Mouse (Mus musculus) heart, postnatal 0 days (tissue): ENCODE measurements at regions not wholly inside any gene's neighbourhood (a gene's known extent, or its start where the extent isn't known, plus 50 kb on each side); places are given as distances from the start of the nearest gene placed in this dataset.

Experiments used
- ATAC-seq: fragments of 200-750 bp; cut with Nextera tagmentation; 2 replicates; pipeline ENCODE4 v1.8.0; 2017; ENCODE audit warnings: low read depth, moderate number of reproducible peaks, moderate library complexity; ENCODE audit not compliant: insufficient read depth
- DNase-seq: peaks from one replicate; pipeline ENCODE4 v3.0.0-alpha.2; 2016; ENCODE audit warnings: low spot score
- H3K27ac ChIP-seq: fragments of 300-500 bp; sonication (generic); 2 replicates; pipeline ENCODE4 v1.5.1; 2014; ENCODE audit warnings: low read depth, mild to moderate bottlenecking
- H3K27me3 ChIP-seq: fragments of 300-500 bp; sonication (generic); 2 replicates; pipeline ENCODE4 v1.6.1; 2014; ENCODE audit warnings: low read length, mixed read lengths; ENCODE audit not compliant: control insufficient read depth, insufficient read depth
- H3K36me3 ChIP-seq: fragments of 300-500 bp; sonication (generic); replicated peaks from 2 replicates; pipeline ENCODE4 v1.6.1; 2014; ENCODE audit warnings: low read length, mixed read lengths; ENCODE audit not compliant: control insufficient read depth, insufficient read depth
- H3K4me1 ChIP-seq: fragments of 300-500 bp; sonication (generic); 2 replicates; pipeline ENCODE4 v1.6.1; 2014; ENCODE audit warnings: antibody characterized with exemption; ENCODE audit not compliant: control insufficient read depth, insufficient read depth
- H3K4me2 ChIP-seq: fragments of 300-500 bp; sonication (generic); 2 replicates; pipeline ENCODE4 v1.6.1; 2014; ENCODE audit warnings: low read depth, mild to moderate bottlenecking, low read length, moderate library complexity
- H3K4me3 ChIP-seq: fragments of 300-500 bp; sonication (generic); 2 replicates; pipeline ENCODE4 v1.5.1; 2014; ENCODE audit warnings: low read depth, low read length
- H3K9ac ChIP-seq: fragments of 300-500 bp; sonication (generic); replicated peaks from 2 replicates; pipeline ENCODE4 v1.6.1; 2014; ENCODE audit warnings: low read depth, low read length, mixed read lengths
- H3K9me3 ChIP-seq: fragments of 300-500 bp; sonication (generic); replicated peaks from 2 replicates; pipeline ENCODE4 v1.6.1; 2016; ENCODE audit warnings: low read length; ENCODE audit not compliant: control insufficient read depth
- CTCF ChIP-seq: IDR thresholded peaks from 2 replicates; pipeline ENCODE4 v1.5.1; 2016; ENCODE audit warnings: antibody characterized with exemption, control low read depth, low read depth
- EP300 ChIP-seq: IDR thresholded peaks from 2 replicates; pipeline ENCODE4 v1.6.1; 2016; ENCODE audit warnings: antibody characterized with exemption, low read depth
- WGBS: fragments of 180-500 bp; shearing (Covaris S2); extraction: QIAGEN DNeasy Blood & Tissue Kit; methylation state at CpG from one replicate; pipeline ENCODE4 v1.1.7; 2014; 5-methylcytosine and 5-hydroxymethylcytosine counted together

DNA sequence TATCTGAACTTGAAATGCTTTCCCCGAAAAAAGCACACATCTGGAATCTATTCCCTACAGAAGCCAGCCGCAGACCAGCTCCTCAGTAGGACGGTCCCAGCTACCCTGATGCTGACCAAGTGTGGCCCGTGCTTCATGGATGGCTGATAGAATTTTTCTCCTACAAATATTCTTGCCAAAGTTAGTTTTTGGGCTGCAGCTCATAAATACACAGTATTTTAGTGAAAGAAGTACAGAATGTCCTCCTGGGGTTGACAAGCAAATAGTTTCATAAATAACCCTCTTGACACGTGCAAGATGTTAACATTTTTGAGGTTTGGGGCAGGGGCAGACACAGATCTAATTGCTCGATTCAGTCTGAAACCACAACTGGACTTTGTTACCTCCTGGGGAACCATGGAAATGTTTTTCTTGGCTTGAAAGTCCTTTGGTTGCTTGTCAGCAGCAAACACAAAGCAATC, 91.0 kb upstream of the Adra1b start:
- WGBS: 56% methylated on average over 6 of the region's 6 CpGs
- Histone ChIP-seq H3K4me2 (no peak overlapping the region), H3K9ac (no peak overlapping the region), H3K27ac (no peak overlapping the region), H3K27me3 (no peaks in the 10 kb centered on the region), H3K4me1 (no peaks in the 10 kb centered on the region), H3K4me3 (no peak overlapping the region), H3K36me3 (no peaks in the 10 kb centered on the region), H3K9me3 (no peaks in the 10 kb centered on the region)
- DNase-seq: peak; percentile 6
- TF ChIP-seq CTCF: no peak
- TF ChIP-seq EP300: no peak
- ATAC-seq: no peak

- no peak for ATAC-seq
- DNase-seq: no peak
- Histone ChIP-seq H3K4me1 (no peaks in the 10 kb centered on the region), H3K36me3 (no peaks in the 10 kb centered on the region), H3K27ac (no peak overlapping the region), H3K9ac (no peak overlapping the region), H3K27me3 (no peaks in the 10 kb centered on the region), H3K9me3 (no peaks in the 10 kb centered on the region), H3K4me2 (no peak overlapping the region), H3K4me3 (no peak overlapping the region)
- TF ChIP-seq EP300: no peak
- TF ChIP-seq CTCF: no peak
- WGBS: 68% methylated on average over 12 of the region's 12 CpGs
These were observed 97.2 kb upstream of the Adra1b start for GRCm38 (mm10) chr11:43998046-43998725.

- Histone ChIP-seq H3K27me3 (no peaks in the 10 kb centered on the region), H3K9ac (no peak overlapping the region), H3K27ac (no peak overlapping the region), H3K9me3 (no peaks in the 10 kb centered on the region), H3K4me2 (no peak overlapping the region), H3K36me3 (no peaks in the 10 kb centered on the region), H3K4me1 (no peaks in the 10 kb centered on the region), H3K4me3 (no peak overlapping the region)
- TF ChIP-seq CTCF (no peak), EP300 (no peak)
- WGBS: 79% methylated on average over 4 of the region's 4 CpGs
- ATAC-seq (no peak), DNase-seq (no peak)
These were observed 99.0 kb upstream of the Adra1b start for GRCm38 (mm10) chr11:44000056-44000455.

DNA sequence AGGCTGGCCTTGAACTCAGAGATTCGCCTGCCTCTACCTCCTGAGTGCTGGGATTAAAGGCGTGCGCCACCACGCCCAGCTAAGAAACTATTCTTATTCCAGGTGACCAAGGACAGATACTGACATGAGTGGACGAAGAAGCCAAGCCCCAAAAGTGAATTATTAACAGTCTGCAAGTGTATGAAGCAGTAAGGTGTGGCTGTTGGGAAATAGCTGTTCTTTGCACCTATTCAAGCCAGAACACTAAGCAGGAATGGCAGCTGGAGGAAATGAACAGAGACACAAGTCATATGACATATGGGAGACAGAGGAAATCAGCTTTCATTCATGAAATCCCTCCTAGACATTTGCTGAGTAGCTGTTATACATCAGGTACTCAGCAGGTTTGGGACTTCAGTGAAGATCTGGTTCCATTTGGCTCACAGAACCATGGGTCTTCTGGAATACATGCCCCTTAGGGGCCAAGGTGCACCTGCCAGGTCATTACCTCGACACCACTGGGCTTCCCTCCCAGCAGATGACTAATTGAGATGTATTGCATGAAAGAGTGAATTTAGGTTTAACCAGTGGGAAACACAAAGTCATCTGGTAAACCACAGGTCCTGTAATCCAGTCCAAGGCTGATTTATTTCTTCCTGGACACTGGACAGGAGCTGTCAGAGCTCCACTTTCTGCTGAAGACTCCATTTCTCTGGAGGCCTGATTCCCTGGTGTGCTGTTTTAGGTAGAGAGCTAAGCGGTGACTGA, 101.0 kb upstream of the Adra1b start:
- Histone ChIP-seq H3K27me3 (no peaks in the 10 kb centered on the region), H3K27ac (no peak overlapping the region), H3K36me3 (no peaks in the 10 kb centered on the region), H3K9ac (no peak overlapping the region), H3K4me3 (no peak overlapping the region), H3K9me3 (0 out of 2 replicates have a peak, but pooled peaks cover 3% of the 10 kb centered on the region), H3K4me1 (no peaks in the 10 kb centered on the region), H3K4me2 (no peak overlapping the region)
- no peak for DNase-seq
- no peak for TF ChIP-seq CTCF
- TF ChIP-seq EP300: no peak
- WGBS: 85% methylated on average over 7 of the region's 7 CpGs
- no peak for ATAC-seq

- H3K4me1 ChIP-seq: no peaks in the 10 kb centered on the region
- no peak overlapping the region for H3K4me3 ChIP-seq
- no peak overlapping the region for H3K9ac ChIP-seq
- DNase-seq (no peak), ATAC-seq (no peak)
- H3K36me3 ChIP-seq: no peaks in the 10 kb centered on the region
- TF ChIP-seq EP300: no peak
- TF ChIP-seq CTCF: no peak
- no peak overlapping the region for H3K4me2 ChIP-seq
- H3K27ac ChIP-seq: no peak overlapping the region
- H3K27me3 ChIP-seq: no peaks in the 10 kb centered on the region
- H3K9me3 ChIP-seq: 0 out of 2 replicates have a peak, but pooled peaks cover 3% of the 10 kb centered on the region
- 56% methylated on average over 6 of the region's 6 CpGs for WGBS
These were observed 101.9 kb upstream of the Adra1b start for GRCm38 (mm10) chr11:44002716-44003522.
